Mouse (Mus musculus) ES-E14 (cell line): ENCODE results near the gene Mmd2. TPM values are rescaled to one million over a fixed set of nuclear protein-coding genes. Genes with fewer than 3 reads are reported as not detected.

Experiments
- DNase-seq: peaks from one replicate; pipeline ENCODE4 v3.0.0-alpha.2; 2013; ENCODE audit warnings: low read depth, low spot score
- H3K27ac ChIP-seq: 2 replicates; pipeline ENCODE4 v1.5.1; 2012; ENCODE audit warnings: low read depth, mild to moderate bottlenecking, low read length, moderate library complexity, mixed read lengths; ENCODE audit not compliant: poor library complexity, insufficient read depth, severe bottlenecking
- H3K36me3 ChIP-seq: 2 replicates; pipeline ENCODE4 v1.6.1; 2012; ENCODE audit warnings: mild to moderate bottlenecking, low read length, moderate library complexity, mixed read lengths; ENCODE audit not compliant: control insufficient read depth, poor library complexity, insufficient read depth, severe bottlenecking
- H3K4me1 ChIP-seq, 2 experiments: fragments of 150-350 bp in 1 of 2; sonication (generic) in 1 of 2; 2 replicates each; pipeline ENCODE4 v1.6.1; 2012; ENCODE audit warnings: low read length in 2 of 2, mild to moderate bottlenecking in 1 of 2, mixed read lengths in 1 of 2; ENCODE audit not compliant: control insufficient read depth in 2 of 2, insufficient read depth in 2 of 2, poor library complexity in 1 of 2
- H3K4me3 ChIP-seq, 2 experiments: fragments of 150-350 bp in 1 of 2; sonication (generic) in 1 of 2; 2 replicates each; pipeline ENCODE4 v1.5.1; 2012; ENCODE audit warnings: low read length in 2 of 2, low read depth in 1 of 2, mild to moderate bottlenecking in 1 of 2, mixed read lengths in 1 of 2; ENCODE audit not compliant: insufficient read depth in 1 of 2, poor library complexity in 1 of 2, severe bottlenecking in 1 of 2
- H3K9ac ChIP-seq: 2 replicates; pipeline ENCODE4 v1.6.1; 2012; ENCODE audit warnings: low read depth, mild to moderate bottlenecking, low read length, mixed read lengths; ENCODE audit not compliant: poor library complexity, insufficient read depth, severe bottlenecking
- H3K9me3 ChIP-seq: fragments of 150-350 bp; sonication (generic); 2 replicates; pipeline ENCODE4 v1.6.1; 2012; ENCODE audit warnings: low read depth, mild to moderate bottlenecking, low read length; ENCODE audit not compliant: control insufficient read depth, insufficient read depth
- CHD2 ChIP-seq: IDR thresholded peaks from 2 replicates; pipeline ENCODE4 v1.6.1; 2014; ENCODE audit warnings: mild to moderate bottlenecking, low read depth, low read length, inconsistent platforms
- HCFC1 ChIP-seq: IDR thresholded peaks from 2 replicates; pipeline ENCODE4 v1.6.1; 2012; ENCODE audit warnings: low read length, inconsistent platforms, borderline replicate concordance; ENCODE audit not compliant: insufficient read depth
- MAFK ChIP-seq: IDR thresholded peaks from 2 replicates; pipeline ENCODE4 v1.6.1; 2014; ENCODE audit warnings: mild to moderate bottlenecking, low read depth, low read length, inconsistent platforms; ENCODE audit not compliant: insufficient read depth
- ZC3H11A ChIP-seq: IDR thresholded peaks from 2 replicates; pipeline ENCODE4 v1.6.1; 2012; ENCODE audit warnings: low read depth, mild to moderate bottlenecking, inconsistent platforms, low read length, borderline replicate concordance
- ZNF384 ChIP-seq: IDR thresholded peaks from 2 replicates; pipeline ENCODE4 v1.6.1; 2012; ENCODE audit warnings: low read depth, low read length, inconsistent platforms
- in situ Hi-C, 2 experiments: fragments of 600-800 bp; cut with MboI; formaldehyde crosslinking; loops; one replicate each; pipeline ENCODE4 v1.15.1; 2025; ENCODE audit warnings: low sequenced_read_pairs in 2 of 2, inconsistent platforms in 1 of 2; ENCODE audit not compliant: unreplicated experiment in 2 of 2
- total RNA-seq: library from RNA; depleted of rRNA; stranded (reverse); fragments of 300-350 nt; gene quantifications from 2 replicates; pipeline ENCODE4 v1.2.3, GENCODE M21; 2012

Gene Mmd2
- total RNA-seq, 1 experiment: 2.2 TPM

GRCm38 (mm10) chr5:142550706-142551652 is 57.6 kb downstream of the Mmd2 start, which contains the start of gene Radil:
Radil (minus strand) TSS chr5:142551098.
- Histone ChIP-seq H3K27ac (peak within 1 kb of the TSS; percentile 30), H3K9me3 (no peaks in the 10 kb centered on the region), H3K9ac (peak within 1 kb of the TSS; percentile 85), H3K4me3 (peak within 1 kb of the TSS; percentile 85 to 89), H3K36me3 (no peaks in the 10 kb centered on the region), H3K4me1 (peaks cover 12 to 18% of the 10 kb centered on the region in 2 experiments)
- in situ Hi-C loops: no loop called here
- TF ChIP-seq ZNF384: 0 out of 2 replicates have a peak, but pooled peaks have one; percentile 9
- TF ChIP-seq CHD2: no peak
- DNase-seq: peak; percentile 98

- in situ Hi-C loops: loop anchor here in 1 of 2 experiments (5.0 kb wide), 1 partner anchor 48 kb away; no protein-coding TSS in a partner anchor
- no peaks in the 10 kb centered on the region for H3K9me3 ChIP-seq
- no peaks in the 10 kb centered on the region for H3K36me3 ChIP-seq
- TF ChIP-seq HCFC1: no peak
- TF ChIP-seq MAFK: no peak
- no peak for TF ChIP-seq ZC3H11A
- no peak for TF ChIP-seq ZNF384
- no peak for TF ChIP-seq CHD2
- peaks cover 15 to 27% of the 10 kb centered on the region in 2 experiments for H3K4me1 ChIP-seq
- H3K27ac ChIP-seq: no peak overlapping the region; the same call in 1 of the 2 replicates
- H3K9ac ChIP-seq: peak overlapping the region; percentile 85
- H3K4me3 ChIP-seq: peak overlapping the region; percentile 85 to 89
- no peak for DNase-seq
Observed at GRCm38 (mm10) chr5:142549961-142550705, 58.5 kb downstream of the Mmd2 start.

GRCm38 (mm10) chr5:142549441-142549840 is 59.2 kb downstream of the Mmd2 start:
- Histone ChIP-seq H3K36me3 (no peaks in the 10 kb centered on the region), H3K4me3 (peak overlapping the region in 1 of 2 experiments; percentile 85; a peak in 2 of 4 replicates), H3K27ac (no peak overlapping the region), H3K4me1 (peaks cover 15 to 33% of the 10 kb centered on the region in 2 experiments), H3K9ac (no peak overlapping the region), H3K9me3 (no peaks in the 10 kb centered on the region)
- no peak for DNase-seq
- no peak for TF ChIP-seq HCFC1
- no peak for TF ChIP-seq MAFK
- TF ChIP-seq CHD2: no peak
- no peak for TF ChIP-seq ZC3H11A
- TF ChIP-seq ZNF384: no peak
- in situ Hi-C loops: loop anchor here in 1 of 2 experiments (5.0 kb wide), 1 partner anchor 47 kb away; no protein-coding TSS in a partner anchor

GRCm38 (mm10) chr5:142547066-142547465 is 61.5 kb downstream of the Mmd2 start:
- Histone ChIP-seq H3K4me3 (no peak overlapping the region), H3K9ac (no peak overlapping the region), H3K36me3 (peaks cover 7% of the 10 kb centered on the region), H3K27ac (0 out of 2 replicates have a peak overlapping the region, but pooled peaks have one; percentile 60), H3K4me1 (peaks cover 15 to 38% of the 10 kb centered on the region in 2 experiments), H3K9me3 (no peaks in the 10 kb centered on the region)
- no peak for TF ChIP-seq MAFK
- TF ChIP-seq HCFC1: no peak
- TF ChIP-seq ZC3H11A: no peak
- no peak for TF ChIP-seq ZNF384
- no peak for TF ChIP-seq CHD2
- in situ Hi-C loops: loop anchor here in 1 of 2 experiments (5.0 kb wide), 1 partner anchor 45 kb away; no protein-coding TSS in a partner anchor
- no peak for DNase-seq
